Mouse (Mus musculus): ENCODE data around the gene Dock6. TPM values are rescaled to one million over a fixed set of nuclear protein-coding genes. Genes with fewer than 3 reads are reported as not detected.
"Not testable (repeated sequence)": the region's sequence is repeated elsewhere in the genome, so short reads cannot be mapped to it uniquely, and the experiment has no call there.

Dock6 gene
- polyA plus RNA-seq, 1 experiment = 30.8 TPM

DNA sequence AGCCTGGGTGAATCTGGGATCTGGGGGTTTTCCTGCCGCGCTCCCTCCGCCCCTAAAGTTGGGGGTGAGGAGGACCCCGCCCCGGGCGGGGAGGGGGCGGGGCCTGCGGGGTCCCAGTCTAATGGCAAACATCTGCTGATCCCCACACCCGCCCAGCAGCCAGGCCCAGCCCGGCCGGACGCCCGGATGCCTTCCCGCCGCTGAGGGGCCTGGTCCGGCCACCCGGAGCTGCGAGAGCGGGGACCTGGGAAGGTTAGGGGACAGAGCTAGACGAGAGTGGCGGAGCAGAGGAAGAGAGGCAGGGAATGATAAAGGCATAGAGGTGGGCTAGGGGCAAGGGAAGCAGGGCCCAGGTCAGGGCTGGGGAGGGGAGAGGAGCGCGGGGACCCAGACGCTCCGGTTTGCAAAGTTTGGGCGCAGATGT, 54.5 kb downstream of the Dock6 start:
- no peak for TF ChIP-seq CTCF (IDR thresholded peaks at IDR 0.05; ENCODE audit: borderline replicate concordance, control insufficient read depth, extremely low read depth, insufficient read depth, low read length, poor library complexity)

DNA sequence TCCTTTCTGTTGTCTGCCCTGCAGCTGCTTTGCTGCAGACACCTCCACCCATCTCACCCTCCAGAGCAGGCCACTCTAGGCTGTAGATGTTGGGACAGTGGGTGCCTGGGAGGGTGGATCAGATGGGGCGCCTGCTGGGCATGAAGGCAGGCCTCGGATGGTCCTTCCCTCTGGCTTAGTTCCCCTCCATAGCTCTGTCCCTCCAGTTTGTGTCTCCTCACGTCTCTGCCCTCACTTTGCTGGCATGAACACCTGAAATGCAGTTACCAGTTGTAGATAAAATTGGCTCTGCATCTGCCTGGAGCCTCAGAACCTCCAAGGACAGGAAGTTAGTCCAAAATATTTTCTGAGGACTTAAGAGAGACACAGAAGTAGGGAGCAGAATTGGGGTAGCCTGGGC, 55.5 kb downstream of the Dock6 start:
- no peak overlapping the region for H3K27ac ChIP-seq (ENCODE audit: control insufficient read depth, insufficient read depth, low read length)
- no peaks in the 10 kb centered on the region for H3K36me3 ChIP-seq (ENCODE audit: control insufficient read depth, insufficient read depth, low read length)
- no peaks in the 10 kb centered on the region for H3K27me3 ChIP-seq (ENCODE audit: control insufficient read depth, insufficient read depth, low read length)
- H3K4me1 ChIP-seq (replicated peaks; ENCODE audit: control insufficient read depth, insufficient read depth, low read length) = peaks cover 10% of the 10 kb centered on the region
- WGBS = 75% methylated on average over 3 of the region's 3 CpGs
- TF ChIP-seq POLR2A (IDR thresholded peaks at IDR 0.05; ENCODE audit: control insufficient read depth, extremely low read depth, insufficient read depth, low read length, poor library complexity) = no peak
- no peak for TF ChIP-seq CTCF (IDR thresholded peaks at IDR 0.05; ENCODE audit: borderline replicate concordance, control insufficient read depth, extremely low read depth, insufficient read depth, low read length, poor library complexity)
- H3K4me3 ChIP-seq (ENCODE audit: control insufficient read depth, insufficient read depth, low read length) = no peak overlapping the region
- DNase-seq = no peak

More for the DNA sequence above, 54.5 kb downstream of the Dock6 start:
- Histone ChIP-seq H3K4me1 (replicated peaks; ENCODE audit: control insufficient read depth, insufficient read depth, low read length) (peaks cover 10% of the 10 kb centered on the region), H3K4me3 (ENCODE audit: control insufficient read depth, insufficient read depth, low read length) (peak overlapping the region; percentile 58), H3K27ac (ENCODE audit: control insufficient read depth, insufficient read depth, low read length) (no peak overlapping the region), H3K36me3 (ENCODE audit: control insufficient read depth, insufficient read depth, low read length) (no peaks in the 10 kb centered on the region), H3K27me3 (ENCODE audit: control insufficient read depth, insufficient read depth, low read length) (no peaks in the 10 kb centered on the region)
- DNase-seq = peak; percentile 24
- 2% methylated on average over 26 of the region's 26 CpGs for WGBS

DNA sequence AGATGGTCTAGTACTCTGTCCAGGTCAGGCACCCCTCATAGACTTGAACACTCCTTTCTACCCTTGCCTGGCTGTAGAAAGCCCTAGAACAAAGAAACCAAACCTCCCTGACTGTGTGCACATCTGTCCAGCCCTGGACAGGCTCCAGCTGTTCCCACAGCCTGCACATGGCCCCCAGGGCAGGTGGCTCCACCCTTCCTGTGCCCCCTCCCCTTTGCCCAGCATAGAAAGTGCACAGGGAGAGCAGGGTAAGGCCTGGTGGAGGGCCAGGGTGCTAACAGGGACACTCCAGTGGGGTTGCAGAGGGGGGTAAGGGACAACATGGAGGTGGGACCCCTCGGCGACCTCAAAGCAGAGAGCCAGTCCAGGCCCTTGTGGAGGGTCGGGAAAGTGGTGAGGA, 56.2 kb downstream of the Dock6 start:
- peaks cover 10% of the 10 kb centered on the region for H3K4me1 ChIP-seq (replicated peaks; ENCODE audit: control insufficient read depth, insufficient read depth, low read length)
- TF ChIP-seq POLR2A (IDR thresholded peaks at IDR 0.05; ENCODE audit: control insufficient read depth, extremely low read depth, insufficient read depth, low read length, poor library complexity) (no peak), CTCF (IDR thresholded peaks at IDR 0.05; ENCODE audit: borderline replicate concordance, control insufficient read depth, extremely low read depth, insufficient read depth, low read length, poor library complexity) (no peak)
- no peak overlapping the region for H3K4me3 ChIP-seq (ENCODE audit: control insufficient read depth, insufficient read depth, low read length)
- no peak overlapping the region for H3K27ac ChIP-seq (ENCODE audit: control insufficient read depth, insufficient read depth, low read length)
- 54% methylated on average over 3 of the region's 3 CpGs for WGBS
- DNase-seq = no peak
- H3K27me3 ChIP-seq (ENCODE audit: control insufficient read depth, insufficient read depth, low read length) = no peaks in the 10 kb centered on the region
- no peaks in the 10 kb centered on the region for H3K36me3 ChIP-seq (ENCODE audit: control insufficient read depth, insufficient read depth, low read length)

DNA sequence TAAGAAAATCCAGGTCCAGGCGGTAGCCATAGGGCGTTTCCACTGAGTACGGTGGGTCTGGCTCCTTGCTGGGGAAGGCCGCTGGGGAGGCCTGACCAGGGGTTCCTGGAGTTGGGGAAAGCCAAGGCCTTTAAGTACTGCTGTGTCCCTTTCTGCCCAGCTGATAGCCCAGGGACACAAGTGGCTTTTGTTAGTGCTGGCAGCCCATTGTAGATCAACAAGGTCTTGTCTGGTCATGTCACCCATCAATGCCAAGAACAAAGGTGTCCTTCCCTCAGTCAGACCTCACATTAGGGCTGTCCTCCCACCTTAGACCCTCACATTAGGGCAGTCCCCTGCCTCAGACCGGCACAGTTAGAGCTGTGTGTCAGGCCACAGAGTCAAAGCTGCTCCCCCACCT, 56.9 kb downstream of the Dock6 start:
- Histone ChIP-seq H3K27ac (ENCODE audit: control insufficient read depth, insufficient read depth, low read length) (no peak overlapping the region), H3K36me3 (ENCODE audit: control insufficient read depth, insufficient read depth, low read length) (no peaks in the 10 kb centered on the region), H3K4me1 (replicated peaks; ENCODE audit: control insufficient read depth, insufficient read depth, low read length) (peaks cover 10% of the 10 kb centered on the region), H3K4me3 (ENCODE audit: control insufficient read depth, insufficient read depth, low read length) (no peak overlapping the region), H3K27me3 (ENCODE audit: control insufficient read depth, insufficient read depth, low read length) (no peaks in the 10 kb centered on the region)
- WGBS = 98% methylated on average over 5 of the region's 5 CpGs
- DNase-seq = no peak
- TF ChIP-seq CTCF (IDR thresholded peaks at IDR 0.05; ENCODE audit: borderline replicate concordance, control insufficient read depth, extremely low read depth, insufficient read depth, low read length, poor library complexity) (no peak), POLR2A (IDR thresholded peaks at IDR 0.05; ENCODE audit: control insufficient read depth, extremely low read depth, insufficient read depth, low read length, poor library complexity) (no peak)

GRCm38 (mm10) chr9:21794925-21795324, 57.5 kb downstream of the Dock6 start:
- H3K4me1 ChIP-seq (replicated peaks; ENCODE audit: control insufficient read depth, insufficient read depth, low read length) = peaks cover 10% of the 10 kb centered on the region
- no peaks in the 10 kb centered on the region for H3K36me3 ChIP-seq (ENCODE audit: control insufficient read depth, insufficient read depth, low read length)
- DNase-seq = no peak
- H3K27me3 ChIP-seq (ENCODE audit: control insufficient read depth, insufficient read depth, low read length) = no peaks in the 10 kb centered on the region
- no peak overlapping the region for H3K27ac ChIP-seq (ENCODE audit: control insufficient read depth, insufficient read depth, low read length)
- H3K4me3 ChIP-seq (ENCODE audit: control insufficient read depth, insufficient read depth, low read length) = no peak overlapping the region
- WGBS = 98% methylated on average over 25 of the region's 25 CpGs
- TF ChIP-seq CTCF (IDR thresholded peaks at IDR 0.05; ENCODE audit: borderline replicate concordance, control insufficient read depth, extremely low read depth, insufficient read depth, low read length, poor library complexity) = no peak
- TF ChIP-seq POLR2A (IDR thresholded peaks at IDR 0.05; ENCODE audit: control insufficient read depth, extremely low read depth, insufficient read depth, low read length, poor library complexity) = no peak

DNA sequence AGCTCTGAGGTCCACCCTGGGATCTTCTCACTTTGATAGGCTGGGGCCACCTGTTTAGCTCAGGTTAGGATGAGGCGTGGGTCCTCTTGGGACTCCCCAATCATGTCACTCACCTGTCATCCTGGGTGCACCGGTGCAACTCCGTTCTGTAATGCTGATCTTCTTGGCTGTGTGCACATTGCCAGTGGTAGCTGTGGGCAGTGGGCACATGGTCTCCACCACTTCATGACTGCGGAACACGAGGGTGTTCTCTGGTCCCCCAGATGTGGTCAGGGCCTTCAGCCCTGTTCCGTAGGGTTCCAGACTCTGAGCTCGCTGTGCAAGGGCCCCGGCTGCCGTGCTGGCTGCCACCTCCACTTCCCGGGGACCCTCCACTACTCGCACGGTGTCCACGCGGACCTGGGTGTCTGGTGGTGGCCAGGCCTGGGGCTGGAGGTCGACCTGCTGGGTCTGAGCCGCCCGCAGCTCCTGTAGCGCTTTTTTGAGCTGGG, 58.0 kb downstream of the Dock6 start:
- no peaks in the 10 kb centered on the region for H3K27me3 ChIP-seq (ENCODE audit: control insufficient read depth, insufficient read depth, low read length)
- no peak for DNase-seq
- no peak overlapping the region for H3K4me3 ChIP-seq (ENCODE audit: control insufficient read depth, insufficient read depth, low read length)
- 97% methylated on average over 18 of the region's 18 CpGs for WGBS
- TF ChIP-seq CTCF (IDR thresholded peaks at IDR 0.05; ENCODE audit: borderline replicate concordance, control insufficient read depth, extremely low read depth, insufficient read depth, low read length, poor library complexity) (no peak), POLR2A (IDR thresholded peaks at IDR 0.05; ENCODE audit: control insufficient read depth, extremely low read depth, insufficient read depth, low read length, poor library complexity) (no peak)
- H3K4me1 ChIP-seq (replicated peaks; ENCODE audit: control insufficient read depth, insufficient read depth, low read length) = peaks cover 10% of the 10 kb centered on the region
- H3K27ac ChIP-seq (ENCODE audit: control insufficient read depth, insufficient read depth, low read length) = no peak overlapping the region
- H3K36me3 ChIP-seq (ENCODE audit: control insufficient read depth, insufficient read depth, low read length) = no peaks in the 10 kb centered on the region

DNA sequence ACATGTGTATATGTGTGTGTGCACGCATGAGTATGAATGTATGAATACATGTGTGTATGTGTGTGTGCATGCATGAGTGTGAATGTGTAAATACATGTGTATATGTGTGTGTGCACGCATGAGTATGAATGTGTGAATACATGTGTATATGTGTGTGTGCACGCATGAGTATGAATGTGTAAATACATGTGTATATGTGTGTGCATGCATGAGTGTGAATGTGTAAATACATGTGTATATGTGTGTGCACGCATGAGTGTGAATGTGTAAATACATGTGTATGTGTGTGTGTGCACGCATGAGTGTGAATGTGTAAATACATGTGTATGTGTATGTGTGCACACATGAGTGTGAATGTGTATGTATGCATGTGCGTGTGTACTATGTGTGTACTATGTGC, 58.9 kb downstream of the Dock6 start:
- not testable (repeated sequence) for H3K4me3 ChIP-seq (ENCODE audit: control insufficient read depth, insufficient read depth, low read length); H3K27ac ChIP-seq (ENCODE audit: control insufficient read depth, insufficient read depth, low read length); H3K4me1 ChIP-seq (replicated peaks; ENCODE audit: control insufficient read depth, insufficient read depth, low read length); H3K36me3 ChIP-seq (ENCODE audit: control insufficient read depth, insufficient read depth, low read length); H3K27me3 ChIP-seq (ENCODE audit: control insufficient read depth, insufficient read depth, low read length); DNase-seq
- 97% methylated on average over 6 of the region's 6 CpGs for WGBS

All from thymus, adult 2 months (tissue).